Mouse (Mus musculus) retina, adult 2 months (tissue): ENCODE results near the gene Rabggta.

Experiments
- DNase-seq: peaks from one replicate; pipeline ENCODE4 v3.0.0-alpha.2; 2012; ENCODE audit warnings: low read depth, low spot score

The Rabggta gene

GRCm38 (mm10) chr14:55733889-55734288 is 11.8 kb upstream of the Rabggta start:
- no peak for DNase-seq

- no peak for DNase-seq
Measured at GRCm38 (mm10) chr14:55730531-55731032, 8.5 kb upstream of the Rabggta start.

GRCm38 (mm10) chr14:55730116-55730515 is 8.1 kb upstream of the Rabggta start:
- no peak for DNase-seq

- no peak for DNase-seq
Measured at GRCm38 (mm10) chr14:55727889-55728685, 6.0 kb upstream of the Rabggta start.

GRCm38 (mm10) chr14:55726261-55726660 is 4.2 kb upstream of the Rabggta start:
- DNase-seq = no peak

GRCm38 (mm10) chr14:55724411-55724871 is 2.4 kb upstream of the Rabggta start:
- DNase-seq = no peak

GRCm38 (mm10) chr14:55723433-55723832 is 1.4 kb upstream of the Rabggta start:
- no peak for DNase-seq

- no peak for DNase-seq
Measured at GRCm38 (mm10) chr14:55722438-55722945, 429 bp upstream of the Rabggta start.

GRCm38 (mm10) chr14:55721076-55721475 is 987 bp downstream of the Rabggta start:
- no peak for DNase-seq

- no peak for DNase-seq
Measured at GRCm38 (mm10) chr14:55720666-55721065, 1.4 kb downstream of the Rabggta start.

GRCm38 (mm10) chr14:55719737-55720136 is 2.3 kb downstream of the Rabggta start:
- DNase-seq = no peak

- no peak for DNase-seq
Measured at GRCm38 (mm10) chr14:55716884-55717283, 5.2 kb downstream of the Rabggta start.

GRCm38 (mm10) chr14:55716271-55716670 is 5.8 kb downstream of the Rabggta start:
- no peak for DNase-seq

- no peak for DNase-seq
Measured at GRCm38 (mm10) chr14:55714893-55715292, 7.2 kb downstream of the Rabggta start.

GRCm38 (mm10) chr14:55713729-55714122 is 8.3 kb downstream of the Rabggta start, which contains the start of gene Tgm1:
Tgm1 (minus strand) TSS chr14:55713926.
- DNase-seq = no peak

GRCm38 (mm10) chr14:55713007-55713728 is 8.9 kb downstream of the Rabggta start:
- no peak for DNase-seq

- DNase-seq = no peak
Measured at GRCm38 (mm10) chr14:55711786-55712185, 10.3 kb downstream of the Rabggta start.

- no peak for DNase-seq
Measured at GRCm38 (mm10) chr14:55709509-55709908, 12.6 kb downstream of the Rabggta start.

GRCm38 (mm10) chr14:55707397-55707796 is 14.7 kb downstream of the Rabggta start:
- DNase-seq = no peak

- DNase-seq = no peak
Measured at GRCm38 (mm10) chr14:55706051-55706600, 15.9 kb downstream of the Rabggta start.

GRCm38 (mm10) chr14:55702761-55703160 is 19.3 kb downstream of the Rabggta start:
- DNase-seq = no peak

- DNase-seq = no peak
Measured at GRCm38 (mm10) chr14:55701131-55701530, 20.9 kb downstream of the Rabggta start.
